Mouse (Mus musculus) liver, adult 2 months (tissue): ENCODE data around the gene Prkcb. TPM values are rescaled to one million over a fixed set of nuclear protein-coding genes. Genes with fewer than 3 reads are reported as not detected.

Experiments used
- DNase-seq: peaks from one replicate; pipeline ENCODE4 v3.0.0-alpha.2; 2011; ENCODE audit warnings: low read depth, low spot score; ENCODE audit errors: extremely low read depth
- H3K27ac ChIP-seq: fragments of 200-500 bp; replicated peaks from 2 replicates; pipeline ENCODE4 v1.5.1; 2012; ENCODE audit warnings: low read depth, mild to moderate bottlenecking, control low read depth, inconsistent platforms, low read length; ENCODE audit not compliant: insufficient read depth
- H3K27me3 ChIP-seq: fragments of 200-500 bp; 2 replicates; pipeline ENCODE4 v1.6.1; 2012; ENCODE audit warnings: mild to moderate bottlenecking, moderate library complexity, low read length, inconsistent platforms; ENCODE audit not compliant: control insufficient read depth, insufficient read depth
- H3K36me3 ChIP-seq: fragments of 200-500 bp; 2 replicates; pipeline ENCODE4 v1.6.1; 2012; ENCODE audit warnings: low read length, inconsistent platforms; ENCODE audit not compliant: control insufficient read depth, insufficient read depth
- H3K4me1 ChIP-seq: fragments of 200-500 bp; 2 replicates; pipeline ENCODE4 v1.6.1; 2011; ENCODE audit warnings: low read length; ENCODE audit not compliant: control insufficient read depth, insufficient read depth
- H3K4me3 ChIP-seq: fragments of 200-500 bp; 2 replicates; pipeline ENCODE4 v1.5.1; 2011; ENCODE audit warnings: low read depth, mild to moderate bottlenecking, control low read depth, low read length, moderate library complexity; ENCODE audit not compliant: insufficient read depth
- H3K79me2 ChIP-seq: fragments of 200-500 bp; 2 replicates; pipeline ENCODE4 v1.6.1; 2012; ENCODE audit warnings: inconsistent platforms, mild to moderate bottlenecking, low read length, moderate library complexity; ENCODE audit not compliant: control insufficient read depth, insufficient read depth
- H3K9ac ChIP-seq: fragments of 200-500 bp; 2 replicates; pipeline ENCODE4 v1.6.1; 2012; ENCODE audit warnings: low read depth, mild to moderate bottlenecking, control low read depth, inconsistent platforms, low read length
- CTCF ChIP-seq: fragments of 200-500 bp; IDR thresholded peaks from 2 replicates; pipeline ENCODE4 v1.5.1; 2011; ENCODE audit warnings: low read depth, low read length, control low read depth
- POLR2A ChIP-seq: fragments of 200-500 bp; IDR thresholded peaks from 2 replicates; pipeline ENCODE4 v1.6.1; 2011; ENCODE audit warnings: low read length, control low read depth; ENCODE audit not compliant: insufficient read depth; ENCODE audit errors: extremely low read depth
- WGBS: fragments of 180-500 bp; shearing (Covaris S2); methylation state at CpG from one replicate; pipeline ENCODE4 v1.1.7; 2018; 5-methylcytosine and 5-hydroxymethylcytosine counted together
- polyA plus RNA-seq: library from polyadenylated mRNA; depleted of rRNA; stranded (reverse); fragments of >200 nt; gene quantifications from 2 replicates; pipeline ENCODE4 v1.2.3, GENCODE M21; 2012
- total RNA-seq: library from RNA; depleted of rRNA; stranded (reverse); fragments of >200 nt; gene quantifications from 2 replicates; pipeline ENCODE4 v1.2.3, GENCODE M21; 2014

Prkcb gene
- total and polyA plus RNA-seq, 2 experiments, result 2.5 to 3.7 TPM

GRCm38 (mm10) chr7:122378473-122378872 lies 89.9 kb downstream of the Prkcb start:
- no peak for DNase-seq
- Histone ChIP-seq H3K4me1 (no peaks in the 10 kb centered on the region), H3K4me3 (no peak overlapping the region), H3K27ac (no peak overlapping the region), H3K27me3 (0 out of 2 replicates have a peak, but pooled peaks cover 2% of the 10 kb centered on the region), H3K79me2 (no peaks in the 10 kb centered on the region), H3K9ac (no peak overlapping the region), H3K36me3 (no peaks in the 10 kb centered on the region)
- WGBS, result 55% methylated on average over 10 of the region's 10 CpGs
- TF ChIP-seq POLR2A, result no peak
- no peak for TF ChIP-seq CTCF

- Histone ChIP-seq H3K4me3 (no peak overlapping the region), H3K27ac (no peak overlapping the region), H3K4me1 (no peaks in the 10 kb centered on the region), H3K27me3 (0 out of 2 replicates have a peak, but pooled peaks cover 2% of the 10 kb centered on the region), H3K36me3 (no peaks in the 10 kb centered on the region), H3K9ac (no peak overlapping the region), H3K79me2 (no peaks in the 10 kb centered on the region)
- DNase-seq, result no peak
- TF ChIP-seq CTCF (no peak), POLR2A (no peak)
- WGBS, result 80% methylated on average over 7 of the region's 7 CpGs
These were observed 90.7 kb downstream of the Prkcb start for GRCm38 (mm10) chr7:122379292-122379691.

- WGBS, result 80% methylated on average over 10 of the region's 10 CpGs
- TF ChIP-seq POLR2A, result no peak
- TF ChIP-seq CTCF, result no peak
- no peak for DNase-seq
- Histone ChIP-seq H3K4me1 (no peaks in the 10 kb centered on the region), H3K9ac (no peak overlapping the region), H3K36me3 (no peaks in the 10 kb centered on the region), H3K27me3 (0 out of 2 replicates have a peak, but pooled peaks cover 2% of the 10 kb centered on the region), H3K4me3 (no peak overlapping the region), H3K27ac (no peak overlapping the region), H3K79me2 (no peaks in the 10 kb centered on the region)
These were observed 92.0 kb downstream of the Prkcb start for GRCm38 (mm10) chr7:122380336-122381130.

GRCm38 (mm10) chr7:122381560-122381959 lies 93.0 kb downstream of the Prkcb start:
- no peak overlapping the region for H3K9ac ChIP-seq
- no peak for DNase-seq
- H3K27me3 ChIP-seq, result 0 out of 2 replicates have a peak, but pooled peaks cover 2% of the 10 kb centered on the region
- no peak overlapping the region for H3K4me3 ChIP-seq
- no peaks in the 10 kb centered on the region for H3K4me1 ChIP-seq
- WGBS, result 60% methylated on average over 10 of the region's 10 CpGs
- H3K27ac ChIP-seq, result no peak overlapping the region
- no peaks in the 10 kb centered on the region for H3K79me2 ChIP-seq
- H3K36me3 ChIP-seq, result no peaks in the 10 kb centered on the region
- TF ChIP-seq CTCF (no peak), POLR2A (no peak)

- no peak for TF ChIP-seq POLR2A
- TF ChIP-seq CTCF, result no peak
- Histone ChIP-seq H3K4me1 (0 out of 2 replicates have a peak, but pooled peaks cover under 1% of the 10 kb centered on the region), H3K27ac (no peak overlapping the region), H3K79me2 (no peaks in the 10 kb centered on the region), H3K36me3 (no peaks in the 10 kb centered on the region), H3K27me3 (0 out of 2 replicates have a peak, but pooled peaks cover 2% of the 10 kb centered on the region), H3K4me3 (no peak overlapping the region), H3K9ac (no peak overlapping the region)
- no peak for DNase-seq
- WGBS, result 69% methylated on average over 2 of the region's 2 CpGs
These were observed 94.7 kb downstream of the Prkcb start for GRCm38 (mm10) chr7:122383260-122383659.

GRCm38 (mm10) chr7:122384891-122385290 lies 96.3 kb downstream of the Prkcb start:
- TF ChIP-seq CTCF, result no peak
- no peak for TF ChIP-seq POLR2A
- Histone ChIP-seq H3K9ac (no peak overlapping the region), H3K4me1 (0 out of 2 replicates have a peak, but pooled peaks cover 2% of the 10 kb centered on the region), H3K36me3 (no peaks in the 10 kb centered on the region), H3K4me3 (no peak overlapping the region), H3K79me2 (no peaks in the 10 kb centered on the region), H3K27ac (no peak overlapping the region), H3K27me3 (0 out of 2 replicates have a peak, but pooled peaks cover 2% of the 10 kb centered on the region)
- DNase-seq, result no peak
- WGBS, result 88% methylated on average over 8 of the region's 8 CpGs
